In the genomic region with DNA sequence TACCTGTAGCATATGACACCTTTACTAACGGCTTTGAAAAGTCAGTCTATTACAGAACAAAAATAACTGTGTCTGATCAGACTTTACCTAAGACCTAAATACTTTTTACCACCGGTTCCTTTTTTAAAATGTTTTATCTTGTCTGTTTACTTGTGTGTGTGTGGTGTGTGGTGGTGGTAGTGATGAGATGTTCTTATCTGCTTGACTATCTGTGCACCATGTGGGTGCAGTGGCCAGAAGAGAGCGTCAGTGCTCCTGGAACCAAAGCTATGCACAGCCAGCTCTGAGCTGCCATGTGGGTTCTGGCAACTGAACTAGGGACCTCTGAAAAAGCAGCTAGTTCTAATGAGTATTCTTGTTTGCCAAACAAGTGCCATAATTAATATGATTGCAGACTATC, we compare ENCODE assay signal across 23 mouse cellular contexts. TPM values are rescaled to one million over a fixed set of nuclear protein-coding genes. Genes with fewer than 3 reads are reported as not detected.
A peak's percentile ranks its signal among the peaks of the same experiment; 100 is the strongest.
DNase-seq lines count a peak whose midpoint lies in the region; ATAC-seq and TF ChIP-seq lines count a peak whose summit lies in the region.
"Had no signal": no experiment of that assay in that cellular context is flagged by ENCODE, and none has a peak within 500 bp of the region (broad histone marks: within the 10 kb centered on the region; RNA-seq: fewer than 3 reads in every experiment).

No protein-coding gene starts in this region.

- no peaks in the 10 kb centered on the region; the same call in 1 of the 2 replicates for H3K4me1 ChIP-seq in kidney, adult 2 months (ENCODE audit: control insufficient read depth, insufficient read depth, low read length)
- 0 out of 2 replicates have a peak, but pooled peaks cover 4% of the 10 kb centered on the region for H3K4me1 ChIP-seq in midbrain, embryonic 11.5 days (ENCODE audit: control insufficient read depth, insufficient read depth, low read length)
- peaks cover 32% of the 10 kb centered on the region for H3K4me1 ChIP-seq in midbrain, embryonic 16.5 days (ENCODE audit: control insufficient read depth, insufficient read depth, low read length)

- no peaks in the 10 kb centered on the region for H3K36me3 ChIP-seq in kidney, adult 2 months (ENCODE audit: control insufficient read depth, insufficient read depth, low read length)
- no peaks in the 10 kb centered on the region for H3K36me3 ChIP-seq in midbrain, embryonic 11.5 days (ENCODE audit: control insufficient read depth, insufficient read depth, low read length)
- no peaks in the 10 kb centered on the region for H3K36me3 ChIP-seq in midbrain, embryonic 16.5 days (ENCODE audit: control insufficient read depth, insufficient read depth, low read length)
- H3K36me3 ChIP-seq: heart, embryonic 15.5 days had no signal

- no peaks in the 10 kb centered on the region for H3K27me3 ChIP-seq in kidney, adult 2 months (replicated peaks; ENCODE audit: control insufficient read depth, insufficient read depth, low read length)
- no peaks in the 10 kb centered on the region for H3K27me3 ChIP-seq in midbrain, embryonic 11.5 days (ENCODE audit: control insufficient read depth, insufficient read depth, low read length)
- no peaks in the 10 kb centered on the region for H3K27me3 ChIP-seq in midbrain, embryonic 16.5 days (ENCODE audit: control insufficient read depth, insufficient read depth, low read depth, low read length)
- H3K27me3 ChIP-seq: heart, embryonic 15.5 days; limb, embryonic 15.5 days; neural tube, embryonic 15.5 days had no signal

- no peak for TF ChIP-seq CTCF in kidney, adult 2 months (conservative IDR thresholded peaks at IDR 0.05; ENCODE audit: insufficient read depth, insufficient read length, low read depth, low read length)

- H3K4me3 ChIP-seq in kidney, adult 2 months (ENCODE audit: insufficient read depth, low read depth, low read length), result no peak overlapping the region
- no peak overlapping the region for H3K4me3 ChIP-seq in midbrain, embryonic 11.5 days (ENCODE audit: low read depth, low read length)
- no peak overlapping the region for H3K4me3 ChIP-seq in midbrain, embryonic 16.5 days (ENCODE audit: low read depth, low read length)
- H3K4me3 ChIP-seq: embryonic facial prominence, embryonic 10.5 days; heart, embryonic 15.5 days; limb, embryonic 15.5 days; midbrain, embryonic 10.5 days; neural tube, embryonic 15.5 days had no signal

- no peak for ATAC-seq in midbrain, embryonic 11.5 days (ENCODE audit: low FRiP score)
- ATAC-seq in midbrain, embryonic 16.5 days, result no peak
- ATAC-seq: CD4-positive, CD25-positive, alpha-beta regulatory T cell, adult 4 months; forebrain, postnatal 0 days had no signal

- DNase-seq in adrenal gland, postnatal 14 days, result peak; percentile 19
- no peak for DNase-seq in adrenal gland, postnatal 4 days (ENCODE audit: low spot score in 2 of 2)
- peak; percentile 18 for DNase-seq in kidney, adult 2 months
- no peak for DNase-seq in kidney, adult 18-20 months
- peak; percentile 21 for DNase-seq in midbrain, embryonic 11.5 days (ENCODE audit: low spot score, missing footprints)
- DNase-seq in thymus, postnatal 4 days, result peak; percentile 59
- DNase-seq in ovary, postnatal 36 days (ENCODE audit: low spot score), result no peak
- DNase-seq: cerebellum, adult 9-10 months; forebrain, postnatal 0 days; gastrocnemius, postnatal 14 days; heart, adult 18-20 months; heart, postnatal 36 days; left cerebral cortex, postnatal 4 days; lung, adult 18-20 months; lung, postnatal 10 days had no signal

- H3K9me3 ChIP-seq in midbrain, embryonic 11.5 days (ENCODE audit: control insufficient read depth, low read length), result no peaks in the 10 kb centered on the region
- H3K9me3 ChIP-seq in midbrain, embryonic 16.5 days (replicated peaks; ENCODE audit: control insufficient read depth, low read length, poor library complexity, severe bottlenecking), result no peaks in the 10 kb centered on the region
- H3K9me3 ChIP-seq: embryonic facial prominence, embryonic 10.5 days; heart, embryonic 15.5 days; limb, embryonic 15.5 days; midbrain, embryonic 10.5 days; neural tube, embryonic 15.5 days had no signal

- H3K9ac ChIP-seq in midbrain, embryonic 11.5 days (ENCODE audit: low read length), result no peak overlapping the region
- H3K9ac ChIP-seq in midbrain, embryonic 16.5 days (ENCODE audit: low read depth, low read length), result no peak overlapping the region
- H3K9ac ChIP-seq: forebrain, postnatal 0 days; heart, embryonic 15.5 days; hindbrain, embryonic 14.5 days; limb, embryonic 15.5 days; neural tube, embryonic 15.5 days had no signal

- WGBS in kidney, adult 2 months, result 94% methylated on average over 3 of the region's 3 CpGs
- WGBS in midbrain, embryonic 11.5 days, result 77% methylated on average over 3 of the region's 3 CpGs
- WGBS in midbrain, embryonic 16.5 days, result 85% methylated on average over 3 of the region's 3 CpGs

- H3K27ac ChIP-seq in kidney, adult 2 months (ENCODE audit: insufficient read depth, low read depth, low read length), result no peak overlapping the region
- no peak overlapping the region for H3K27ac ChIP-seq in midbrain, embryonic 11.5 days (ENCODE audit: low read depth, low read length)
- no peak overlapping the region for H3K27ac ChIP-seq in midbrain, embryonic 16.5 days (ENCODE audit: low read length)
- H3K27ac ChIP-seq: embryonic facial prominence, embryonic 10.5 days; heart, embryonic 15.5 days; hindbrain, embryonic 14.5 days; limb, embryonic 15.5 days; midbrain, embryonic 10.5 days; neural tube, embryonic 15.5 days had no signal

- no peak for TF ChIP-seq POLR2A in kidney, adult 2 months (IDR thresholded peaks at IDR 0.05; ENCODE audit: low read depth, low read length)

- H3K4me2 ChIP-seq in midbrain, embryonic 11.5 days, result no peak overlapping the region
- H3K4me2 ChIP-seq in midbrain, embryonic 16.5 days (ENCODE audit: low read length), result no peak overlapping the region
- H3K4me2 ChIP-seq: heart, embryonic 15.5 days; hindbrain, embryonic 14.5 days; limb, embryonic 15.5 days; neural tube, embryonic 15.5 days had no signal

RNA-seq across cellular contexts. Expression of gene Ulk2, which starts 3.7 kb away (rescaled TPM):
- total RNA-seq in adrenal gland, postnatal 14 days (2021), result 39.1 and 40.8 TPM in 2 replicates
- total RNA-seq in adrenal gland, postnatal 4 days (2021), result 10 to 100 TPM; 27.6 TPM
- 47.6 and 54.7 TPM in 2 replicates for polyA plus RNA-seq in kidney, adult 2 months (2012; rRNA removed)
- polyA plus RNA-seq in midbrain, embryonic 11.5 days (2014; fragmentation: Nextera tagmentation; extraction: Ambion mirVana), result 32.0 and 32.8 TPM in 2 replicates
- polyA plus RNA-seq in midbrain, embryonic 16.5 days (2015; fragmentation: Nextera tagmentation; extraction: Ambion mirVana), result 43.9 and 44.0 TPM in 2 replicates

Comparison
In these comparisons a context has a peak if more than half of its experiments do, and no peak if none do; other contexts are left out.
1. DNase-seq: peak in adrenal gland, postnatal 14 days (single experiment), kidney, adult 2 months (single experiment), midbrain, embryonic 11.5 days (single experiment) and thymus, postnatal 4 days (single experiment); none in adrenal gland, postnatal 4 days (0 of 2), kidney, adult 18-20 months (single experiment) and ovary, postnatal 36 days (single experiment).